Mouse (Mus musculus): ENCODE data around the gene Cacfd1.

Cacfd1 gene

GRCm38 (mm10) chr2:27045979-27046770 lies 36.4 kb downstream of the Cacfd1 start:
- no peak overlapping the region for H3K4me3 ChIP-seq (replicated peaks; ENCODE audit: low read length)
- no peaks in the 10 kb centered on the region for H3K4me1 ChIP-seq (replicated peaks; ENCODE audit: low read depth, low read length)
- H3K27me3 ChIP-seq (ENCODE audit: insufficient read depth, low read length) = no peaks in the 10 kb centered on the region
- no peaks in the 10 kb centered on the region for H3K36me3 ChIP-seq (ENCODE audit: insufficient read depth, low read length)
- H3K9me3 ChIP-seq (ENCODE audit: low read length) = no peaks in the 10 kb centered on the region
- TF ChIP-seq CTCF (conservative IDR thresholded peaks at IDR 0.05; ENCODE audit: low read length) = no peak
- no peak for TF ChIP-seq POU5F1 (IDR thresholded peaks at IDR 0.05; ENCODE audit: borderline replicate concordance, low read length)
- TF ChIP-seq NANOG (IDR thresholded peaks at IDR 0.05; ENCODE audit: borderline replicate concordance, low read length) = no peak

- no peak for TF ChIP-seq POU5F1 (IDR thresholded peaks at IDR 0.05; ENCODE audit: borderline replicate concordance, low read length)
- H3K4me3 ChIP-seq (replicated peaks; ENCODE audit: low read length) = no peak overlapping the region
Observed at GRCm38 (mm10) chr2:27049408-27049807, 39.7 kb downstream of the Cacfd1 start.

GRCm38 (mm10) chr2:27058251-27058650 lies 48.5 kb downstream of the Cacfd1 start:
- no peak overlapping the region for H3K4me3 ChIP-seq (replicated peaks; ENCODE audit: low read length)
- TF ChIP-seq POU5F1 (IDR thresholded peaks at IDR 0.05; ENCODE audit: borderline replicate concordance, low read length) = no peak
- TF ChIP-seq CTCF (conservative IDR thresholded peaks at IDR 0.05; ENCODE audit: low read length) = no peak
- TF ChIP-seq NANOG (IDR thresholded peaks at IDR 0.05; ENCODE audit: borderline replicate concordance, low read length) = no peak
- H3K27me3 ChIP-seq (ENCODE audit: insufficient read depth, low read length) = no peaks in the 10 kb centered on the region
- no peaks in the 10 kb centered on the region for H3K4me1 ChIP-seq (replicated peaks; ENCODE audit: low read depth, low read length)
- no peaks in the 10 kb centered on the region for H3K9me3 ChIP-seq (ENCODE audit: low read length)
- no peaks in the 10 kb centered on the region for H3K36me3 ChIP-seq (ENCODE audit: insufficient read depth, low read length)

More at GRCm38 (mm10) chr2:27049408-27049807, 39.7 kb downstream of the Cacfd1 start:
- no peaks in the 10 kb centered on the region for H3K27me3 ChIP-seq (ENCODE audit: insufficient read depth, low read length)
- H3K4me1 ChIP-seq (replicated peaks; ENCODE audit: low read depth, low read length) = no peaks in the 10 kb centered on the region
- H3K36me3 ChIP-seq (ENCODE audit: insufficient read depth, low read length) = no peaks in the 10 kb centered on the region
- no peaks in the 10 kb centered on the region for H3K9me3 ChIP-seq (ENCODE audit: low read length)

DNA sequence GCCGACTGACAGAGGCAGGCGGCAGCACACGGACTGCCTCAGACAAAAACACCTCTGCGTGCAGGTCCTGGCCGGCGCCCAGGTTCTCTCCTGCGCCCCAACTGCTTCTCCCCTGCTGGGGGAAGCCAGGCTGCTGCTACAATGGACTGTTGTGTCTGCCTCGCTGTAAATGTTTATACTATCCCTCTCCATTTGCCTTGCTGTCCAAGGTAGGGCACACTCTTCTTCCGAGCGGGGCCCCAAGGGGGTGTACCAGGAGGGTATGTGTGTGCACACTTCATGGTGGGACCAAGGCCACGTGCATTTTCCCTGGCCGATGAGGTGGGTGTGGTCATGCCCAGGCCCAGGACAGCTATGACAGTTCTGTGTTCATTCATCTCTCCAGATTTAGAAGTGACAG lies 49.0 kb downstream of the Cacfd1 start:
- Histone ChIP-seq H3K4me1 (replicated peaks; ENCODE audit: low read depth, low read length) (no peaks in the 10 kb centered on the region), H3K4me3 (replicated peaks; ENCODE audit: low read length) (no peak overlapping the region), H3K9me3 (ENCODE audit: low read length) (no peaks in the 10 kb centered on the region), H3K27me3 (ENCODE audit: insufficient read depth, low read length) (no peaks in the 10 kb centered on the region), H3K36me3 (ENCODE audit: insufficient read depth, low read length) (no peaks in the 10 kb centered on the region)
- TF ChIP-seq NANOG (IDR thresholded peaks at IDR 0.05; ENCODE audit: borderline replicate concordance, low read length) (no peak), CTCF (conservative IDR thresholded peaks at IDR 0.05; ENCODE audit: low read length) (no peak), POU5F1 (IDR thresholded peaks at IDR 0.05; ENCODE audit: borderline replicate concordance, low read length) (no peak)

GRCm38 (mm10) chr2:27059187-27059586 lies 49.5 kb downstream of the Cacfd1 start:
- no peaks in the 10 kb centered on the region for H3K4me1 ChIP-seq (replicated peaks; ENCODE audit: low read depth, low read length)
- H3K4me3 ChIP-seq (replicated peaks; ENCODE audit: low read length) = no peak overlapping the region
- no peaks in the 10 kb centered on the region for H3K9me3 ChIP-seq (ENCODE audit: low read length)
- TF ChIP-seq POU5F1 (IDR thresholded peaks at IDR 0.05; ENCODE audit: borderline replicate concordance, low read length) (no peak), CTCF (conservative IDR thresholded peaks at IDR 0.05; ENCODE audit: low read length) (no peak), NANOG (IDR thresholded peaks at IDR 0.05; ENCODE audit: borderline replicate concordance, low read length) (no peak)
- H3K36me3 ChIP-seq (ENCODE audit: insufficient read depth, low read length) = no peaks in the 10 kb centered on the region
- no peaks in the 10 kb centered on the region for H3K27me3 ChIP-seq (ENCODE audit: insufficient read depth, low read length)

- no peak for TF ChIP-seq POU5F1 (IDR thresholded peaks at IDR 0.05; ENCODE audit: borderline replicate concordance, low read length)
- TF ChIP-seq NANOG (IDR thresholded peaks at IDR 0.05; ENCODE audit: borderline replicate concordance, low read length) = no peak
- no peak for TF ChIP-seq CTCF (conservative IDR thresholded peaks at IDR 0.05; ENCODE audit: low read length)
- Histone ChIP-seq H3K9me3 (ENCODE audit: low read length) (no peaks in the 10 kb centered on the region), H3K4me1 (replicated peaks; ENCODE audit: low read depth, low read length) (no peaks in the 10 kb centered on the region), H3K4me3 (replicated peaks; ENCODE audit: low read length) (no peak overlapping the region), H3K36me3 (ENCODE audit: insufficient read depth, low read length) (no peaks in the 10 kb centered on the region), H3K27me3 (ENCODE audit: insufficient read depth, low read length) (no peaks in the 10 kb centered on the region)
Observed at GRCm38 (mm10) chr2:27067124-27067523, 57.4 kb downstream of the Cacfd1 start.

DNA sequence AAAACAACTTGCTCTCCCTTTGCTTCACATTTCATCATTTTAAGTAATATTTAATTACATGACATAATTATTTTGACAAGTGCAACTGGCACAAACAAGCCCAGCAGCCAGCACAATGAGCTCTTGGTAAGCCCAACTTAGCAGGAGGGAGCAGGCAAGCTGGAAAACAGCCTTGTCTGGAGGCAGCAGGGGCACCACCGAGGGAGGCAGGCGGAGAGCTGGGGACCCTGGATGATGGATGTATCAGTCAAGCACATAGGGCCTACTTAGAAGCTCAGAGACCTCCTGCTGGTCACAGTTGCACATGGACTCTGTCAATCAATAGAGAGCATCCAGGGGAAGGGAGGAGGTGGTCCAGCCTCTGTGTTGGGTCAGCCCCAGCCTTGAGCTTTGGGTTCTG lies 58.3 kb downstream of the Cacfd1 start:
- Histone ChIP-seq H3K4me3 (replicated peaks; ENCODE audit: low read length) (no peak overlapping the region), H3K36me3 (ENCODE audit: insufficient read depth, low read length) (no peaks in the 10 kb centered on the region), H3K27me3 (ENCODE audit: insufficient read depth, low read length) (no peaks in the 10 kb centered on the region), H3K4me1 (replicated peaks; ENCODE audit: low read depth, low read length) (no peaks in the 10 kb centered on the region), H3K9me3 (ENCODE audit: low read length) (no peaks in the 10 kb centered on the region)
- TF ChIP-seq POU5F1 (IDR thresholded peaks at IDR 0.05; ENCODE audit: borderline replicate concordance, low read length) (no peak), CTCF (conservative IDR thresholded peaks at IDR 0.05; ENCODE audit: low read length) (no peak), NANOG (IDR thresholded peaks at IDR 0.05; ENCODE audit: borderline replicate concordance, low read length) (no peak)

DNA sequence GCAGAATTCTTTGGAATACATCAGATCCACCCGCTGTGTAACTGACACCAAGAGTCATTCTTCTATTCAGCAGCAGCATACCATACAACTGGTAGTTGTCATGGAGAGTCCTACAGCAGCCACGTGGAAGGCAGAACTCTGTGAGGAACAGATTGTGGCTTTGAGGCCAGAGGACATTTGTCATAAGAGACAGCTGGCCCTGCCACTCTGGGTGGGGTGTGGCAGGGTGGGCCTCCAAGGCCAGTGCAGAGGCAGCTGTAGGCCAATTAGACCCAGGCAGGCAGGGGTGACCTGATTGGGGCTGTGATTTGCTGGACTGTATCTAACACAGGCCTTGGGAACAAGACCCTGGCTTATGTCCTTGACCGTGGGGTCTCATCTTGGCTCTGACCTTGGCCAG lies 59.9 kb downstream of the Cacfd1 start:
- no peaks in the 10 kb centered on the region for H3K27me3 ChIP-seq (ENCODE audit: insufficient read depth, low read length)
- no peaks in the 10 kb centered on the region for H3K4me1 ChIP-seq (replicated peaks; ENCODE audit: low read depth, low read length)
- H3K36me3 ChIP-seq (ENCODE audit: insufficient read depth, low read length) = no peaks in the 10 kb centered on the region
- TF ChIP-seq NANOG (IDR thresholded peaks at IDR 0.05; ENCODE audit: borderline replicate concordance, low read length) (no peak), POU5F1 (IDR thresholded peaks at IDR 0.05; ENCODE audit: borderline replicate concordance, low read length) (no peak), CTCF (conservative IDR thresholded peaks at IDR 0.05; ENCODE audit: low read length) (no peak)
- H3K9me3 ChIP-seq (ENCODE audit: low read length) = no peaks in the 10 kb centered on the region
- no peak overlapping the region for H3K4me3 ChIP-seq (replicated peaks; ENCODE audit: low read length)

Measured in E14TG2a.4 (cell line).